Mouse (Mus musculus): ENCODE results near the gene Olfr773.
"Not testable (repeated sequence)": the region's sequence is repeated elsewhere in the genome, so short reads cannot be mapped to it uniquely, and the experiment has no call there.

Gene Olfr773

GRCm38 (mm10) chr10:129187319-129187718 lies at the start of gene Olfr773:
Gene Olfr773, minus strand, starts transcription at chr10:129187419.
- not testable (repeated sequence) for H3K4me3 ChIP-seq (replicated peaks; ENCODE audit: low read length); H3K4me1 ChIP-seq (replicated peaks; ENCODE audit: low read depth, low read length); H3K9me3 ChIP-seq (ENCODE audit: low read length); H3K27me3 ChIP-seq (ENCODE audit: insufficient read depth, low read length); H3K36me3 ChIP-seq (ENCODE audit: insufficient read depth, low read length)

- Histone ChIP-seq H3K9me3 (ENCODE audit: low read length) (peaks cover 10% of the 10 kb centered on the region; the same call in 1 of the 2 replicates), H3K27me3 (ENCODE audit: insufficient read depth, low read length) (no peaks in the 10 kb centered on the region), H3K36me3 (ENCODE audit: insufficient read depth, low read length) (no peaks in the 10 kb centered on the region), H3K4me1 (replicated peaks; ENCODE audit: low read depth, low read length) (no peaks in the 10 kb centered on the region), H3K4me3 (replicated peaks; ENCODE audit: low read length) (no peak within 1 kb of the TSS)
- TF ChIP-seq POU5F1 (IDR thresholded peaks at IDR 0.05; ENCODE audit: borderline replicate concordance, low read length) (no peak), CTCF (conservative IDR thresholded peaks at IDR 0.05; ENCODE audit: low read length) (no peak), NANOG (IDR thresholded peaks at IDR 0.05; ENCODE audit: borderline replicate concordance, low read length) (no peak)
Observed at GRCm38 (mm10) chr10:129235904-129236303, 48.7 kb upstream of the Olfr773 start, which contains the start of gene Olfr774. Gene Olfr774, plus strand, starts transcription at chr10:129236204.

GRCm38 (mm10) chr10:129230737-129231136 lies 43.5 kb upstream of the Olfr773 start:
- no peaks in the 10 kb centered on the region for H3K27me3 ChIP-seq (ENCODE audit: insufficient read depth, low read length)
- TF ChIP-seq POU5F1 (IDR thresholded peaks at IDR 0.05; ENCODE audit: borderline replicate concordance, low read length) (no peak), CTCF (conservative IDR thresholded peaks at IDR 0.05; ENCODE audit: low read length) (no peak), NANOG (IDR thresholded peaks at IDR 0.05; ENCODE audit: borderline replicate concordance, low read length) (no peak)
- H3K4me3 ChIP-seq (replicated peaks; ENCODE audit: low read length): no peak overlapping the region
- no peaks in the 10 kb centered on the region for H3K4me1 ChIP-seq (replicated peaks; ENCODE audit: low read depth, low read length)
- H3K9me3 ChIP-seq (ENCODE audit: low read length): peaks cover 10% of the 10 kb centered on the region; the same call in 1 of the 2 replicates
- H3K36me3 ChIP-seq (ENCODE audit: insufficient read depth, low read length): no peaks in the 10 kb centered on the region

GRCm38 (mm10) chr10:129177821-129178220 lies 9.4 kb downstream of the Olfr773 start, which contains the start of gene Olfr772:
Gene Olfr772, minus strand, starts transcription at chr10:129177921.
- not testable (repeated sequence) for H3K4me3 ChIP-seq (replicated peaks; ENCODE audit: low read length); H3K9me3 ChIP-seq (ENCODE audit: low read length); H3K4me1 ChIP-seq (replicated peaks; ENCODE audit: low read depth, low read length); H3K27me3 ChIP-seq (ENCODE audit: insufficient read depth, low read length); H3K36me3 ChIP-seq (ENCODE audit: insufficient read depth, low read length)

GRCm38 (mm10) chr10:129164651-129165050 lies 22.6 kb downstream of the Olfr773 start, which contains the start of gene Olfr771:
Gene Olfr771, minus strand, starts transcription at chr10:129164751.
- Histone ChIP-seq H3K36me3 (ENCODE audit: insufficient read depth, low read length) (no peaks in the 10 kb centered on the region), H3K9me3 (ENCODE audit: low read length) (no peaks in the 10 kb centered on the region), H3K4me1 (replicated peaks; ENCODE audit: low read depth, low read length) (no peaks in the 10 kb centered on the region), H3K27me3 (ENCODE audit: insufficient read depth, low read length) (no peaks in the 10 kb centered on the region), H3K4me3 (replicated peaks; ENCODE audit: low read length) (no peak within 1 kb of the TSS)
- TF ChIP-seq POU5F1 (IDR thresholded peaks at IDR 0.05; ENCODE audit: borderline replicate concordance, low read length) (no peak), NANOG (IDR thresholded peaks at IDR 0.05; ENCODE audit: borderline replicate concordance, low read length) (no peak), CTCF (conservative IDR thresholded peaks at IDR 0.05; ENCODE audit: low read length) (no peak)

- Histone ChIP-seq H3K4me3 (replicated peaks; ENCODE audit: low read length) (no peak within 1 kb of the TSS), H3K36me3 (ENCODE audit: insufficient read depth, low read length) (no peaks in the 10 kb centered on the region), H3K9me3 (ENCODE audit: low read length) (no peaks in the 10 kb centered on the region), H3K27me3 (ENCODE audit: insufficient read depth, low read length) (no peaks in the 10 kb centered on the region), H3K4me1 (replicated peaks; ENCODE audit: low read depth, low read length) (no peaks in the 10 kb centered on the region)
- TF ChIP-seq NANOG (IDR thresholded peaks at IDR 0.05; ENCODE audit: borderline replicate concordance, low read length) (no peak), CTCF (conservative IDR thresholded peaks at IDR 0.05; ENCODE audit: low read length) (no peak), POU5F1 (IDR thresholded peaks at IDR 0.05; ENCODE audit: borderline replicate concordance, low read length) (no peak)
Observed at GRCm38 (mm10) chr10:129138898-129139297, 48.3 kb downstream of the Olfr773 start, which contains the start of gene Olfr770. Gene Olfr770, minus strand, starts transcription at chr10:129138998.

Measured in E14TG2a.4 (cell line).